Mouse (Mus musculus) kidney, adult 2 months (tissue): ENCODE results near the gene Slc6a19. TPM values are rescaled to one million over a fixed set of nuclear protein-coding genes. Genes with fewer than 3 reads are reported as not detected.
A peak's percentile ranks its signal among the peaks of the same experiment; 100 is the strongest.

Experiments used
- DNase-seq: peaks from one replicate; pipeline ENCODE4 v3.0.0; 2021
- H3K27ac ChIP-seq: fragments of 200-500 bp; 2 replicates; pipeline ENCODE4 v1.5.1; 2012; ENCODE audit warnings: low read depth, low read length, control low read depth, inconsistent platforms; ENCODE audit not compliant: insufficient read depth
- H3K27me3 ChIP-seq: fragments of 200-500 bp; replicated peaks from 2 replicates; pipeline ENCODE4 v1.6.1; 2012; ENCODE audit warnings: mild to moderate bottlenecking, moderate library complexity, low read length, inconsistent platforms; ENCODE audit not compliant: control insufficient read depth, insufficient read depth
- H3K36me3 ChIP-seq: fragments of 200-500 bp; 2 replicates; pipeline ENCODE4 v1.6.1; 2012; ENCODE audit warnings: mild to moderate bottlenecking, moderate library complexity, low read length, inconsistent platforms; ENCODE audit not compliant: control insufficient read depth, insufficient read depth
- H3K4me1 ChIP-seq: fragments of 200-500 bp; 2 replicates; pipeline ENCODE4 v1.6.1; 2011; ENCODE audit warnings: low read length; ENCODE audit not compliant: control insufficient read depth, insufficient read depth
- H3K4me3 ChIP-seq: fragments of 200-500 bp; 2 replicates; pipeline ENCODE4 v1.5.1; 2011; ENCODE audit warnings: mild to moderate bottlenecking, low read depth, low read length, control low read depth; ENCODE audit not compliant: insufficient read depth
- CTCF ChIP-seq: fragments of 200-500 bp; conservative IDR thresholded peaks from 2 replicates; pipeline ENCODE4 v1.5.1; 2011; ENCODE audit warnings: low read depth, mild to moderate bottlenecking, control low read depth, low read length, moderate library complexity, mixed read lengths; ENCODE audit not compliant: insufficient read depth, insufficient read length
- POLR2A ChIP-seq: fragments of 200-500 bp; IDR thresholded peaks from one replicate; pipeline ENCODE4 v1.6.1; 2011; ENCODE audit warnings: low read depth, low read length, control low read depth
- WGBS: fragments of 180-500 bp; shearing (Covaris S2); methylation state at CpG from one replicate; pipeline ENCODE4 v1.1.7; 2018; 5-methylcytosine and 5-hydroxymethylcytosine counted together
- polyA plus RNA-seq: library from polyadenylated mRNA; depleted of rRNA; stranded (reverse); fragments of >200 nt; gene quantifications from 2 replicates; pipeline ENCODE4 v1.2.3, GENCODE M21; 2012

Gene Slc6a19
- polyA plus RNA-seq, 1 experiment, result 884 TPM

- no peaks in the 10 kb centered on the region for H3K27me3 ChIP-seq
- no peak for TF ChIP-seq CTCF
- no peak for TF ChIP-seq POLR2A
- peak; percentile 63 for DNase-seq
- 72% methylated on average over 9 of the region's 9 CpGs for WGBS
- no peaks in the 10 kb centered on the region for H3K36me3 ChIP-seq
- peak overlapping the region; percentile 58; the same call in 1 of the 2 replicates for H3K27ac ChIP-seq
- no peaks in the 10 kb centered on the region; the same call in 1 of the 2 replicates for H3K4me1 ChIP-seq
- no peak overlapping the region for H3K4me3 ChIP-seq
These were observed 3.3 kb downstream of the Slc6a19 start for GRCm38 (mm10) chr13:73701161-73701883.

- 57% methylated on average over 12 of the region's 12 CpGs for WGBS
- Histone ChIP-seq H3K27me3 (no peaks in the 10 kb centered on the region), H3K27ac (peak overlapping the region; percentile 77), H3K36me3 (no peaks in the 10 kb centered on the region), H3K4me1 (no peaks in the 10 kb centered on the region; the same call in 1 of the 2 replicates), H3K4me3 (peak overlapping the region; percentile 63)
- TF ChIP-seq CTCF (no peak), POLR2A (peak; percentile 63)
- peak; percentile 86 for DNase-seq
These were observed 4.1 kb downstream of the Slc6a19 start for GRCm38 (mm10) chr13:73700554-73700953.

- 77% methylated on average over 6 of the region's 6 CpGs for WGBS
- DNase-seq, result peak; percentile 8
- no peak for TF ChIP-seq POLR2A
- no peak for TF ChIP-seq CTCF
These were observed 5.0 kb downstream of the Slc6a19 start for GRCm38 (mm10) chr13:73699714-73700113.

GRCm38 (mm10) chr13:73696529-73696928, 8.1 kb downstream of the Slc6a19 start:
- DNase-seq, result no peak
- Histone ChIP-seq H3K27me3 (no peaks in the 10 kb centered on the region), H3K4me1 (peaks cover 12% of the 10 kb centered on the region), H3K4me3 (peak overlapping the region; percentile 63; the same call in 1 of the 2 replicates), H3K27ac (peak overlapping the region; percentile 4; the same call in 1 of the 2 replicates), H3K36me3 (no peaks in the 10 kb centered on the region)
- TF ChIP-seq CTCF (no peak), POLR2A (no peak)
- WGBS, result 53% methylated on average over 3 of the region's 3 CpGs

More at GRCm38 (mm10) chr13:73699714-73700113, 5.0 kb downstream of the Slc6a19 start:
- Histone ChIP-seq H3K27me3 (no peaks in the 10 kb centered on the region), H3K4me1 (no peaks in the 10 kb centered on the region; the same call in 1 of the 2 replicates), H3K4me3 (peak overlapping the region; percentile 63), H3K27ac (peak overlapping the region; percentile 77), H3K36me3 (no peaks in the 10 kb centered on the region)

GRCm38 (mm10) chr13:73694972-73695371, 9.7 kb downstream of the Slc6a19 start:
- Histone ChIP-seq H3K4me1 (peaks cover 22% of the 10 kb centered on the region), H3K27ac (no peak overlapping the region), H3K36me3 (no peaks in the 10 kb centered on the region; the same call in 1 of the 2 replicates), H3K27me3 (no peaks in the 10 kb centered on the region), H3K4me3 (no peak overlapping the region)
- no peak for DNase-seq
- WGBS, result 83% methylated on average over 1 of the region's 1 CpGs
- TF ChIP-seq CTCF, result no peak
- no peak for TF ChIP-seq POLR2A

GRCm38 (mm10) chr13:73693333-73693732, 11.3 kb downstream of the Slc6a19 start:
- no peaks in the 10 kb centered on the region for H3K27me3 ChIP-seq
- no peak for DNase-seq
- no peak for TF ChIP-seq POLR2A
- no peak for TF ChIP-seq CTCF
- H3K4me1 ChIP-seq, result peaks cover 34% of the 10 kb centered on the region
- WGBS, result 51% methylated on average over 2 of the region's 2 CpGs
- H3K4me3 ChIP-seq, result no peak overlapping the region
- H3K36me3 ChIP-seq, result no peaks in the 10 kb centered on the region; the same call in 1 of the 2 replicates
- no peak overlapping the region for H3K27ac ChIP-seq

GRCm38 (mm10) chr13:73692249-73692868, 12.3 kb downstream of the Slc6a19 start:
- peak; percentile 99 for DNase-seq
- peak overlapping the region; percentile 61; the same call in 1 of the 2 replicates for H3K27ac ChIP-seq
- no peaks in the 10 kb centered on the region for H3K27me3 ChIP-seq
- no peak overlapping the region for H3K4me3 ChIP-seq
- 11% methylated on average over 10 of the region's 10 CpGs for WGBS
- no peaks in the 10 kb centered on the region; the same call in 1 of the 2 replicates for H3K36me3 ChIP-seq
- peaks cover 44% of the 10 kb centered on the region for H3K4me1 ChIP-seq
- TF ChIP-seq CTCF, result peak; percentile 80
- no peak for TF ChIP-seq POLR2A
